Mouse (Mus musculus): ENCODE results near the gene Rif1. TPM values are rescaled to one million over a fixed set of nuclear protein-coding genes. Genes with fewer than 3 reads are reported as not detected.

Gene Rif1
- polyA plus RNA-seq (2012; ENCODE audit: insufficient read depth, low replicate concordance), result 0.58 and 3.6 TPM in 2 replicates

DNA sequence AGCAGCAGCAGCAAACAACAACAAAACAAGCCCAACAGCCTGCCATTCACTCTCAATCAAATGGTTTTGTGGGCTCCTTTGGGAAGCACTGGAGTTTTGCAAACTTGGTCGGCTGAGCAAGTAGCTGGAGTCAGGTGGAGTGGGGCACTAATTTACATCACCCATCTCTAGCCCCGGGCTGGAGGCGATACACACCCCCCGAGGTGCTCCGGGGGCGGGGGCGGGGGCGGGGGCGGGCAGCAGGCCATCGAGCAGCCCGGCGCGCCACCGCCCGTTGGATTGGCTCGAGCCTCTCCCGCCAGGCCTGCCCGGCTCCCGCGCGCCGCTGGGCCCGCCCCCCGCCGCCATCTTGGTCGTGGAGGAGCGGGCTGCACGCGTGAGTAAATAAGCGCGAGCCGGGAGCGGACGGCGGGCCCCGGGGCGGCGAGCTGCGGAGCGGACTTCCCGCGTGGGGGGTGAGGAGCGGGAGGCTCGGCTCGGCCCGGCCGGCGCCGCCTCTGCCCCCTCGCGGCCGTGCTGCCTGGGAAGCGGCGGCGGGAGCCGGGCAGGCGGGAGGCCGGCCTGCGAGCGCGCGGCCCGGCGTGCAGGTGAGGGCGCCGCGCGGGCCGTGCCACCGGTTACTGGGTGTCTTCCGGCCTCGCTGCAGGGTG, at the start of gene Rif1:
Gene Rif1, plus strand, starts transcription at position 342 of the 650 bp plus-strand sequence.
- Histone ChIP-seq H3K4me1 (peaks cover 13% of the 10 kb centered on the region), H3K36me3 (replicated peaks; ENCODE audit: low read length) (peaks cover 24% of the 10 kb centered on the region), H3K27me3 (replicated peaks) (peaks cover 9% of the 10 kb centered on the region), H3K9me3 (no peaks in the 10 kb centered on the region), H3K4me3 (replicated peaks) (peak within 1 kb of the TSS; percentile 95)
- TF ChIP-seq GATA1 (IDR thresholded peaks at IDR 0.05; ENCODE audit: borderline replicate concordance, low read length), result no peak
- TF ChIP-seq FLI1 (IDR thresholded peaks at IDR 0.05; ENCODE audit: low read length), result no peak

DNA sequence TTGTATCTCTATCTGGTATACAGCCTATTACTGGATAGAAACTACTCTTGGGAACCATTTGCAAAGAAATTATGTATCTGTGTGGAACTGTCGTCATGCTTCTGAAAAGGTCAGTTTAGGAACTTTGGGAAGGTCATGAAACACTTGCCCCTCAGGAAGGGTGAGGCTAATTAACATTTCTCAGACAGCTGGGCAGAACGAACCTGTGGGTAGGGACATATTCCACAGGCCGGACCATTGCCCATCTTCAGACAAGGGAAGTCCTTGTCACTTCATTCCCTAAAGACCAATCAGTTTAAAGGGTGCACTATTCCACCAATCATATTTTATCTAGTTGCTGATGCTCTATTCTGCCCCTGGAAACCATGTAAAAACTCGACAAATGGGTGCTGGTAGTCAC, 45.6 kb upstream of the Rif1 start:
- Histone ChIP-seq H3K9me3 (peaks cover 16% of the 10 kb centered on the region), H3K27me3 (replicated peaks) (no peaks in the 10 kb centered on the region), H3K4me3 (replicated peaks) (no peak overlapping the region), H3K4me1 (no peaks in the 10 kb centered on the region), H3K36me3 (replicated peaks; ENCODE audit: low read length) (no peaks in the 10 kb centered on the region)
- TF ChIP-seq FLI1 (IDR thresholded peaks at IDR 0.05; ENCODE audit: low read length), result no peak
- no peak for TF ChIP-seq GATA1 (IDR thresholded peaks at IDR 0.05; ENCODE audit: borderline replicate concordance, low read length)

DNA sequence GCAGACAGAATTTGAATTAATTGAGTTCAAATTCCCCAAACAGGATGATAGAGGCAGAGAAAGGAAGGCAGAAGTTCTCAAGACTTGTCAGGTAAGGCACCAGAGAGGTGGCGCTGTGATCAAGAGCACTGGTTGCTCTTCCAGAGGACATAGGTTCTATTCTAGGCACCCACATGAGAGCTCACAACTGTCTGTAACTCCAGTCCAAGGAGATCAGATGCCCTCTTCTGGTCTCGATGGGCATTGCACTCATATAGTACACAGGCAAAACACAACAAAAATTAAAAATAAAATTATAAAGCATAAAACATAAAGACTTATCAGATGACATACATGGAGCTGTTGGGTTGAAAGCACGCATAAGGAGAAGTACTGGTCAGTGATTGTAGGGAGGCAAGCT, 43.2 kb upstream of the Rif1 start:
- H3K9me3 ChIP-seq, result peaks cover 16% of the 10 kb centered on the region
- TF ChIP-seq GATA1 (IDR thresholded peaks at IDR 0.05; ENCODE audit: borderline replicate concordance, low read length) (no peak), FLI1 (IDR thresholded peaks at IDR 0.05; ENCODE audit: low read length) (no peak)

DNA sequence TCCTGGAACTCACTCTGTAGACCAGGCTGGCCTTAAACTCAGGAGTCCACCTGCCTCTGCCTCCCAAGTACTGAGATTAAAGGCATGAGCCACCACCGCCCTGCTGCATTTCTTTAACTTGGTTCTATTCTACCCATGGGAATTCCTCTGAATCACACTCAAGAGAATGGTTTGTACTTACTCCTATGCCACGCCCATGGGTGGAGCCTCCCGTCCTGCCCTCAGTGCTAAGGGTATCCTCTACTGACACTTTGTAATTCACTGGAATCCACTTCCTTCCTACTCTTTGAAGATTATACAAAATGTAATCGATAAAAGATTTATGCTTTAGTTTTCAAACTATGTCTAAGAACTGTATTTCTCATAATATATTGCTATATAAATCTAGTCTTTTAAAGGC, 41.1 kb upstream of the Rif1 start:
- TF ChIP-seq FLI1 (IDR thresholded peaks at IDR 0.05; ENCODE audit: low read length) (no peak), GATA1 (IDR thresholded peaks at IDR 0.05; ENCODE audit: borderline replicate concordance, low read length) (no peak)
- H3K36me3 ChIP-seq (replicated peaks; ENCODE audit: low read length), result no peaks in the 10 kb centered on the region
- peaks cover 6% of the 10 kb centered on the region for H3K27me3 ChIP-seq (replicated peaks)
- peaks cover 16% of the 10 kb centered on the region for H3K9me3 ChIP-seq
- no peak overlapping the region for H3K4me3 ChIP-seq (replicated peaks)
- no peaks in the 10 kb centered on the region for H3K4me1 ChIP-seq

More for the DNA sequence above, 43.2 kb upstream of the Rif1 start:
- Histone ChIP-seq H3K4me3 (replicated peaks) (no peak overlapping the region), H3K27me3 (replicated peaks) (peaks cover 2% of the 10 kb centered on the region), H3K4me1 (no peaks in the 10 kb centered on the region), H3K36me3 (replicated peaks; ENCODE audit: low read length) (no peaks in the 10 kb centered on the region)

DNA sequence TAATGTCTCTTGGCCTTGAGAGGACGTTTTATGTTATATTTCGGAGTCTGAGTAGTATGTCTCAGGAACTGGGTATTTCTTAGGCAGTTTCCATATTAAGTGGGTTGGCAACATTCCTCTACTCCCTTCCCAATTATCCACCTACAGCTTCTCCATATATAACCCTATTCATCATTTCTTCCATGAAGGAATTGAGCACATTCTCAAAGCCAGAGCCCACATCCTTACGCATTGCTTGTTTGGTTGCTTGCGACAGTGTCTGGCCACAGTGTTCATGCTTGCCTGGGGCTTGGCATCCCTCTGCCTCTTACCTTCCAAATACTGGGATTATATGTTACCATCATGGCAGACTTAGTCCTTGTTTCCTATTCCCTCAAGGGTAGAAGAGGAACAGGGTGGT, 38.0 kb upstream of the Rif1 start:
- TF ChIP-seq FLI1 (IDR thresholded peaks at IDR 0.05; ENCODE audit: low read length) (no peak), GATA1 (IDR thresholded peaks at IDR 0.05; ENCODE audit: borderline replicate concordance, low read length) (no peak)
- Histone ChIP-seq H3K9me3 (no peaks in the 10 kb centered on the region), H3K36me3 (replicated peaks; ENCODE audit: low read length) (no peaks in the 10 kb centered on the region), H3K4me3 (replicated peaks) (no peak overlapping the region), H3K4me1 (peaks cover 5% of the 10 kb centered on the region), H3K27me3 (replicated peaks) (peaks cover 23% of the 10 kb centered on the region)

DNA sequence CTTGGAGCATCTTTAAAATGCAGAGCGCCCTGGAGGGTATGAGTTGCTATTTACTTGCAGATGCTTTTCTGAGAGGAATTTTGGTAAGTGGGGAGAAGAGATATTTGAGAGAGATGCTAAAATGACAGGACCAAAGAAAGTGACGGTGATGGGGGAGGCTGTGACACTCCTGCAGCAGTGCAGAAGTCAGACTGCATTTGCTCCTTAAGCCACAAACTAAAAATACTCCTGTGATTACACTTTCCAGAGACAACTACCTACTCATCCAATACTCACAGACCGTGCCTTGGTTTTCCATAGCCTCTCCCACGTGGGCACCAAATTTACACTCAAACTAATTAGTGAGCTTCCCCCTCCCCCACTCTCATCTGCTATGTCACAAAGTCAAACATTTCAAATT, 37.5 kb upstream of the Rif1 start:
- Histone ChIP-seq H3K4me3 (replicated peaks) (no peak overlapping the region), H3K4me1 (peaks cover 5% of the 10 kb centered on the region), H3K36me3 (replicated peaks; ENCODE audit: low read length) (no peaks in the 10 kb centered on the region), H3K9me3 (no peaks in the 10 kb centered on the region), H3K27me3 (replicated peaks) (peaks cover 23% of the 10 kb centered on the region)
- TF ChIP-seq FLI1 (IDR thresholded peaks at IDR 0.05; ENCODE audit: low read length), result no peak
- TF ChIP-seq GATA1 (IDR thresholded peaks at IDR 0.05; ENCODE audit: borderline replicate concordance, low read length), result no peak

DNA sequence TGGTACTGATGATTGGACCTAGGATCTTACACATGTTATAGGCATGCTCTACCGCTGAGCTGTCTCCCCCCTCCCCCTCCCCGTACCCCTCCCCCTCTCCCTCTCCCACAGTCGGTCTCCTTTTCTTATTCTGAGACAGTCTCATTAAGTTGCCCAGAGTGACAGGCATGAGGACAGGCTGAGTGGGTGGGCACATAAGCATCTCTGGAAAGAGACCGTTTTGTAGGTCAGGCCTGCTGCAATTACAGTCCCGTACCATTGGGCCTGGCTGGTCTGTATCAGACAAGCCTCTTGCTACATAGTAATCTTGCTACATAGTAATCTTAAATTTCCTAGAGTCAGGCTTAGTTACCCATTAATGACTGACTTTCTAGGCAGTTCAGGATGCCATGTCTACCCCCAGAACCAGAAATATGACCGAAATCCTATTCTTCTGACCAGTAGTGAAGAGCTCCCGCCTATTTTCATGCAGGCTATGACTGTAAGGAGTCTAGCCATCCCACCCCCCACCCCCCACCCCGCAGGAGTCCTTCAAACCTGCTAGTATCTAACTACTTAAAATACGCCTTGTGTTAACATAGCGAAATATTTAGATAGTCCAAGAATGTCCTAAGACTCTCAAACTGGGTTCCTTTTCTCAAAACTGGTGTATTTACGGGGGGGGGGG, 35.6 kb upstream of the Rif1 start:
- Histone ChIP-seq H3K4me1 (peaks cover 5% of the 10 kb centered on the region), H3K9me3 (no peaks in the 10 kb centered on the region), H3K4me3 (replicated peaks) (no peak overlapping the region), H3K27me3 (replicated peaks) (peaks cover 24% of the 10 kb centered on the region), H3K36me3 (replicated peaks; ENCODE audit: low read length) (no peaks in the 10 kb centered on the region)
- no peak for TF ChIP-seq FLI1 (IDR thresholded peaks at IDR 0.05; ENCODE audit: low read length)
- TF ChIP-seq GATA1 (IDR thresholded peaks at IDR 0.05; ENCODE audit: borderline replicate concordance, low read length), result no peak

DNA sequence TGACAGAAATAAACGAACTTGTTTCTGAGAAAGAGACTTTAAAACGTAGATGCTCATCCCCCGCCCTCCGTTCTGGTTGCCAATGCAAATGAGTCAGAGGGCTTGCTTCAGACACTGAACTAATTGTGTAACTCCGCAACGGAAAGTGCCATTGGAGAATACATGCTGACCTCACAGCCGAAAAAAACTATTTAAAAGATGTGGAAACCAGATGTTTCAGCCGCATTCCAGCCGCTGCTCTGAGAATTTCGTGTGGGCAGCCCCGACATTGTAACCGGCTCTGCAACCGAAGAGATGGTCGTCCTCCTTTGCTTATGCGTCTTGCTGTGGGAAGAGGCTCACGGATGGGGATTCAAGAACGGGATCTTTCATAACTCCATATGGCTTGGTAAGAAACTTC, 34.8 kb upstream of the Rif1 start, which contains the start of gene Tnfaip6:
Gene Tnfaip6, plus strand, starts transcription at position 128 of the 400 bp plus-strand sequence.
- H3K4me1 ChIP-seq, result peaks cover 5% of the 10 kb centered on the region
- peak within 1 kb of the TSS; percentile 85 for H3K4me3 ChIP-seq (replicated peaks)
- no peaks in the 10 kb centered on the region for H3K36me3 ChIP-seq (replicated peaks; ENCODE audit: low read length)
- TF ChIP-seq FLI1 (IDR thresholded peaks at IDR 0.05; ENCODE audit: low read length), result no peak
- TF ChIP-seq GATA1 (IDR thresholded peaks at IDR 0.05; ENCODE audit: borderline replicate concordance, low read length), result no peak
- peaks cover 28% of the 10 kb centered on the region for H3K27me3 ChIP-seq (replicated peaks)
- no peaks in the 10 kb centered on the region for H3K9me3 ChIP-seq

DNA sequence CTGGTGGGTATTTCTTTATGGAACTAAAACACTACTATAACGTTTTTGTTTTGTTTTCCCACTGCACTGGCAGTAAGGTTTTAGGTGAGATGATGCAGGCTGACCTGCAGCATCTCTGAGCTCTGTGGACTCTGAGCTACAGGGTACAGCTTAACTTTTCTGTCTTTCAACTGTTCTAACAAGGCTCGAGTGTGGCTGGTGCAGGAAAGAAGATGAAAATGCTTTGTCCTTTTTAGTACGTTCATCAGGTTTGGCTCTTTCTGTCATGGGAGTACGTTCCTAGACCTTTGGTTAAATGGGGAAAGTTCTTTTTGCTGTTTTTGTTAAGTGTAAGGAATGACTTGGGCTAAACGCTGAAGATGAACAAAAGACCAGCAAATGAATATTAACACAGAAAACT, 34.1 kb upstream of the Rif1 start:
- H3K36me3 ChIP-seq (replicated peaks; ENCODE audit: low read length), result no peaks in the 10 kb centered on the region
- TF ChIP-seq FLI1 (IDR thresholded peaks at IDR 0.05; ENCODE audit: low read length), result no peak
- no peak for TF ChIP-seq GATA1 (IDR thresholded peaks at IDR 0.05; ENCODE audit: borderline replicate concordance, low read length)
- no peaks in the 10 kb centered on the region for H3K9me3 ChIP-seq
- H3K27me3 ChIP-seq (replicated peaks), result peaks cover 28% of the 10 kb centered on the region
- H3K4me3 ChIP-seq (replicated peaks), result no peak overlapping the region
- peaks cover 5% of the 10 kb centered on the region for H3K4me1 ChIP-seq

DNA sequence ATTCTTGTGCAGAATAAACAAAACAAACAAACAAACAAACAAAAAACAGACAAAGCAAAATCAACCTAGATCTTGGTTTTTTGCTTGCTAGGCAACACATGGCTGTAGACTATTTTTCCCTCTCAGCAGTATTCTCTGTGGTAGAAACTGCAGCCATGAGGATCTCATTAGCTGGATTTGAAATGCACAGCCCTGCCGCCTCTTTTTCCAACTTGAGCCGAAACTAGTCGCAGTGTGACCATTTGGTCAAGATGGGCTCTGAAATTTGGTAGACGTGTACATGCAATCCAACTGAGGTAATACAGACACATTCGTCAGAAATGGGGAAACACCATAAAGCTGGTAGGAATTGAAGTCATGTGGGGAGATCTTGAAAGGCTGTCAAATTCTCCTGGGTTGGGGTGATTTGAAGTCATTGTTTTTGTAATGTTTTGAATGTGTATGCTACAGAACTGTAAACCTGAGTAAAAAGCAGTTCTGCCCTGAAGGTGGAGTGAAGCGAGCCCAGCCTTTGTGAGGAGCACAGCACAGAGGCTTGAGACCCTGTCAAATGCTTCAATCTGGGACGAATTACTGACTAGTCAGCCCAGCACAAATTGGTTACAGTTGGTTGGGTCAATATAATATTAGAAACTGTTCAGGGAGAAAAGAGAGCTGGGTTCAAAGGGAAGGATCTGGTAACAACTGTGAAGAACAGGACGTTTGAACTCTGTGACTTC, 33.4 kb upstream of the Rif1 start:
- Histone ChIP-seq H3K4me1 (peaks cover 5% of the 10 kb centered on the region), H3K9me3 (no peaks in the 10 kb centered on the region), H3K27me3 (replicated peaks) (peaks cover 26% of the 10 kb centered on the region), H3K4me3 (replicated peaks) (no peak overlapping the region), H3K36me3 (replicated peaks; ENCODE audit: low read length) (no peaks in the 10 kb centered on the region)
- TF ChIP-seq FLI1 (IDR thresholded peaks at IDR 0.05; ENCODE audit: low read length) (no peak), GATA1 (IDR thresholded peaks at IDR 0.05; ENCODE audit: borderline replicate concordance, low read length) (no peak)
